Mouse (Mus musculus): ENCODE data around the gene Btbd35f15.
"Not testable (repeated sequence)": the region's sequence is repeated elsewhere in the genome, so short reads cannot be mapped to it uniquely, and the experiment has no call there.

Btbd35f15 gene

DNA sequence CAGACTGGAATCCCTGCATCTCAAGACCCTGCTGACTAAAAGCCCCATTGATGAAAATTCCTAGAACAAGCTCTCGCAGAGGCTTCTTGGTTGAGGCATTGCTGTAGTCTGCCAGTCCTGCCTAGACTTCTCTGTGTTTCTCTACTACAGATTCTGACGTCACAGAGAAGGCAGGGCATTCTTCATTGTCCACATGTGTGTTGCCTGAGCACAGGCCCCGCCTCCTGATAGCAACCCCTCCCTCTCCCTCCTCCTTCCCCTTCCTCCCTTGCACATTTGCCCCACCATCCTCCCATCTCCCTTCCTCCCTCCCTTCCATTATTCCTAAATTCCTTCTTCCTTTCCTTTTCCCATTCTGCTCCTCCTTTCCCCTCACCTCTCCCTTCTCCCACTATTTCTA, at the start of gene Btbd35f15:
Gene Btbd35f15, minus strand, starts transcription at position 101 of the 400 bp plus-strand sequence.
- not testable (repeated sequence) for DNase-seq

Data from kidney, postnatal 36 days (tissue).